Mouse (Mus musculus): ENCODE data around the gene Gm49322. TPM values are rescaled to one million over a fixed set of nuclear protein-coding genes. Genes with fewer than 3 reads are reported as not detected.
A peak's percentile ranks its signal among the peaks of the same experiment; 100 is the strongest.

The Gm49322 gene
- polyA plus RNA-seq, 1 experiment from 2014 or later: 4.1 TPM

GRCm38 (mm10) chr10:80664197-80665015, 58.6 kb downstream of the Gm49322 start:
- peaks cover 28% of the 10 kb centered on the region for H3K36me3 ChIP-seq
- peak overlapping the region; percentile 82 for H3K27ac ChIP-seq
- WGBS: 21% methylated on average over 16 of the region's 16 CpGs
- ATAC-seq: peak; percentile 68
- peak overlapping the region; percentile 18; the same call in 1 of the 2 replicates for H3K9ac ChIP-seq
- no peaks in the 10 kb centered on the region for H3K9me3 ChIP-seq
- H3K27me3 ChIP-seq (replicated peaks): no peaks in the 10 kb centered on the region
- H3K4me2 ChIP-seq (replicated peaks): peak overlapping the region; percentile 45
- peaks cover 30% of the 10 kb centered on the region for H3K4me1 ChIP-seq (replicated peaks)
- H3K4me3 ChIP-seq (replicated peaks): no peak overlapping the region

GRCm38 (mm10) chr10:80665016-80665380, 59.2 kb downstream of the Gm49322 start:
- peaks cover 34% of the 10 kb centered on the region for H3K36me3 ChIP-seq
- H3K27ac ChIP-seq: peak overlapping the region; percentile 82
- no peaks in the 10 kb centered on the region for H3K27me3 ChIP-seq (replicated peaks)
- H3K9ac ChIP-seq: 0 out of 2 replicates have a peak overlapping the region, but pooled peaks have one; percentile 18
- H3K4me2 ChIP-seq (replicated peaks): peak overlapping the region; percentile 45
- no peaks in the 10 kb centered on the region for H3K9me3 ChIP-seq
- peak; percentile 52 for ATAC-seq
- 11% methylated on average over 10 of the region's 10 CpGs for WGBS
- no peak overlapping the region for H3K4me3 ChIP-seq (replicated peaks)
- peaks cover 30% of the 10 kb centered on the region for H3K4me1 ChIP-seq (replicated peaks)

Other genes starting within 250 kb of the Gm49322 start
- 0.32 and 0.63 TPM in 2 replicates for gene Plk5, start 249.6 kb upstream of the Gm49322 start, polyA plus RNA-seq (2015; fragmentation: Nextera tagmentation; extraction: Ambion mirVana)
- gene Mex3d, start 218.4 kb upstream of the Gm49322 start, polyA plus RNA-seq (2015; fragmentation: Nextera tagmentation; extraction: Ambion mirVana): 5.5 and 6.9 TPM in 2 replicates
- 180 and 201 TPM in 2 replicates for gene Mbd3, start 206.5 kb upstream of the Gm49322 start, polyA plus RNA-seq (2015; fragmentation: Nextera tagmentation; extraction: Ambion mirVana)
- 890 and 1,161 TPM in 2 replicates for gene Uqcr11, start 199.2 kb upstream of the Gm49322 start, polyA plus RNA-seq (2015; fragmentation: Nextera tagmentation; extraction: Ambion mirVana)
- 91.7 and 94.2 TPM in 2 replicates for gene Tcf3, start 172.4 kb upstream of the Gm49322 start, polyA plus RNA-seq (2015; fragmentation: Nextera tagmentation; extraction: Ambion mirVana)
- 0.06 and 0.10 TPM in 2 replicates for gene Onecut3, start 111.2 kb upstream of the Gm49322 start, polyA plus RNA-seq (2015; fragmentation: Nextera tagmentation; extraction: Ambion mirVana)
- 0.09 and 0.19 TPM in 2 replicates for gene Atp8b3, start 66.9 kb upstream of the Gm49322 start, polyA plus RNA-seq (2015; fragmentation: Nextera tagmentation; extraction: Ambion mirVana)
- gene Rexo1, start 44.5 kb upstream of the Gm49322 start, polyA plus RNA-seq (2015; fragmentation: Nextera tagmentation; extraction: Ambion mirVana): 23.6 and 25.0 TPM in 2 replicates
- gene Klf16, start 28.7 kb upstream of the Gm49322 start, polyA plus RNA-seq (2015; fragmentation: Nextera tagmentation; extraction: Ambion mirVana): 8.3 TPM in 2 replicates
- 95.7 and 101 TPM in 2 replicates for gene Abhd17a, start 15.7 kb upstream of the Gm49322 start, polyA plus RNA-seq (2015; fragmentation: Nextera tagmentation; extraction: Ambion mirVana)
- gene Scamp4, start 3.1 kb upstream of the Gm49322 start, polyA plus RNA-seq (2015; fragmentation: Nextera tagmentation; extraction: Ambion mirVana): 105 and 114 TPM in 2 replicates
- gene Adat3, start 3.1 kb upstream of the Gm49322 start, polyA plus RNA-seq (2015; fragmentation: Nextera tagmentation; extraction: Ambion mirVana): 6.4 and 6.6 TPM in 2 replicates
- gene Csnk1g2, start 16.8 kb downstream of the Gm49322 start, polyA plus RNA-seq (2015; fragmentation: Nextera tagmentation; extraction: Ambion mirVana): 134 and 152 TPM in 2 replicates
- gene Btbd2, start 51.0 kb downstream of the Gm49322 start, polyA plus RNA-seq (2015; fragmentation: Nextera tagmentation; extraction: Ambion mirVana): 54.9 and 62.4 TPM in 2 replicates
- 68.8 and 73.0 TPM in 2 replicates for gene Mknk2, start 72.1 kb downstream of the Gm49322 start, polyA plus RNA-seq (2015; fragmentation: Nextera tagmentation; extraction: Ambion mirVana)
- 40.4 and 43.0 TPM in 2 replicates for gene Mob3a, start 96.0 kb downstream of the Gm49322 start, polyA plus RNA-seq (2015; fragmentation: Nextera tagmentation; extraction: Ambion mirVana)
- gene Izumo4, start 96.2 kb downstream of the Gm49322 start, polyA plus RNA-seq (2015; fragmentation: Nextera tagmentation; extraction: Ambion mirVana): 22.3 and 26.5 TPM in 2 replicates
- 70.5 and 71.4 TPM in 2 replicates for gene Ap3d1, start 136.2 kb downstream of the Gm49322 start, polyA plus RNA-seq (2015; fragmentation: Nextera tagmentation; extraction: Ambion mirVana)
- gene Dot1l, start 149.2 kb downstream of the Gm49322 start, polyA plus RNA-seq (2015; fragmentation: Nextera tagmentation; extraction: Ambion mirVana): 12.0 and 14.2 TPM in 2 replicates
- 63.7 and 69.7 TPM in 2 replicates for gene Sf3a2, start 192.2 kb downstream of the Gm49322 start, polyA plus RNA-seq (2015; fragmentation: Nextera tagmentation; extraction: Ambion mirVana)
- 132 and 133 TPM in 2 replicates for gene Plekhj1, start 192.6 kb downstream of the Gm49322 start, polyA plus RNA-seq (2015; fragmentation: Nextera tagmentation; extraction: Ambion mirVana)
- gene Amh, start 199.2 kb downstream of the Gm49322 start, polyA plus RNA-seq (2015; fragmentation: Nextera tagmentation; extraction: Ambion mirVana): not detected in 2 replicates
- 0.88 and 1.2 TPM in 2 replicates for gene Jsrp1, start 207.5 kb downstream of the Gm49322 start, polyA plus RNA-seq (2015; fragmentation: Nextera tagmentation; extraction: Ambion mirVana)
- 1,393 and 1,601 TPM in 2 replicates for gene Oaz1, start 220.6 kb downstream of the Gm49322 start, polyA plus RNA-seq (2015; fragmentation: Nextera tagmentation; extraction: Ambion mirVana)
- gene Lingo3, start 238.0 kb downstream of the Gm49322 start, polyA plus RNA-seq (2015; fragmentation: Nextera tagmentation; extraction: Ambion mirVana): 0.05 and 0.09 TPM in 2 replicates
- 270 and 286 TPM in 2 replicates for gene Lsm7, start 249.2 kb downstream of the Gm49322 start, polyA plus RNA-seq (2015; fragmentation: Nextera tagmentation; extraction: Ambion mirVana)
- 34.8 and 37.8 TPM in 2 replicates for gene Sppl2b, start 249.3 kb downstream of the Gm49322 start, polyA plus RNA-seq (2015; fragmentation: Nextera tagmentation; extraction: Ambion mirVana)

All from intestine, embryonic 15.5 days (tissue).